Mouse (Mus musculus): Measurements from ENCODE around the gene Ccdc89. TPM values are rescaled to one million over a fixed set of nuclear protein-coding genes. Genes with fewer than 3 reads are reported as not detected.

The Ccdc89 gene
- total and polyA plus RNA-seq, 3 experiments: not detected

DNA sequence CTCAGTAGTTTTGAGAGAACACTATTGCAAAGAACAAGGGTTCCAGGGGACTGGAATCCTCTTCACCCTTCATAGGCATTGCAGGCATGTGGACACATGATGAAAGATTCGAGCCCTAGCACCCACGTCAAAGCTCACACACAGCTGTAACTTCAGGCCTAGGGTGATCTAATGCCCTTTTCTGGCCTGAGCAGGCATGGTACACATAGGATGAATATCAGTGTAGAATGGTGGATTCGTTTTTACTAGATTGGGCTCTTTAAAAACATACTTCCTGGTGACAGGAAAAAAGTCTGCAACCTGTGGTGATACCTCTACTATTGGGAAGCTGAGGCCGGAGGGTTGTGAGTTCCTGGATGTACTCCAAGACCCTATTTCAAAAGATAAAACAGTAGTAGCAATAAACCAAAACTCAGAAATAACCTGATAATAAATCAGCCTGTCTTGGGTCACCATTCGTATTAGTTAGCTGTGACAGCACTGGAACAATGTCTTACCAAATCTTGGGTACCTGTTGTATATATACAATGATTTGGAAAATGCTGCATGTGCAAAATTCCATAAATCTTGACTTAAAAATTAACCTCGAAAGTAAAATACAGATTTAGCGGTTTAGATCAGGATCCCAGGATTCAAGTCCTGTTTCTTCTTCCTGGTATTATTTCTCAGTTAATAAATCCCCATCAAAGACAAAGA, 29.9 kb downstream of the Ccdc89 start (continued):
- no peak for TF ChIP-seq GATA1 (IDR thresholded peaks at IDR 0.05; ENCODE audit: low read depth, low read length)
- TF ChIP-seq RCOR1 (IDR thresholded peaks at IDR 0.05; ENCODE audit: low read depth, low read length): peak; percentile 36
- TF ChIP-seq JUND (IDR thresholded peaks at IDR 0.05; ENCODE audit: low read depth, low read length): no peak
- no peak for TF ChIP-seq HCFC1 (IDR thresholded peaks at IDR 0.05; ENCODE audit: low read depth, low read length)
- TF ChIP-seq POLR2AphosphoS5 (IDR thresholded peaks at IDR 0.05; ENCODE audit: borderline replicate concordance, low read depth, low read length): no peak
- no peak for TF ChIP-seq ETS1 (IDR thresholded peaks at IDR 0.05; ENCODE audit: low read depth, low read length)
- TF ChIP-seq E2F4 (IDR thresholded peaks at IDR 0.05; ENCODE audit: borderline replicate concordance, low read depth, low read length): no peak
- TF ChIP-seq CHD1 (IDR thresholded peaks at IDR 0.05; ENCODE audit: low read depth, low read length): no peak
- TF ChIP-seq TBP (IDR thresholded peaks at IDR 0.05; ENCODE audit: low read depth, low read length): no peak

DNA sequence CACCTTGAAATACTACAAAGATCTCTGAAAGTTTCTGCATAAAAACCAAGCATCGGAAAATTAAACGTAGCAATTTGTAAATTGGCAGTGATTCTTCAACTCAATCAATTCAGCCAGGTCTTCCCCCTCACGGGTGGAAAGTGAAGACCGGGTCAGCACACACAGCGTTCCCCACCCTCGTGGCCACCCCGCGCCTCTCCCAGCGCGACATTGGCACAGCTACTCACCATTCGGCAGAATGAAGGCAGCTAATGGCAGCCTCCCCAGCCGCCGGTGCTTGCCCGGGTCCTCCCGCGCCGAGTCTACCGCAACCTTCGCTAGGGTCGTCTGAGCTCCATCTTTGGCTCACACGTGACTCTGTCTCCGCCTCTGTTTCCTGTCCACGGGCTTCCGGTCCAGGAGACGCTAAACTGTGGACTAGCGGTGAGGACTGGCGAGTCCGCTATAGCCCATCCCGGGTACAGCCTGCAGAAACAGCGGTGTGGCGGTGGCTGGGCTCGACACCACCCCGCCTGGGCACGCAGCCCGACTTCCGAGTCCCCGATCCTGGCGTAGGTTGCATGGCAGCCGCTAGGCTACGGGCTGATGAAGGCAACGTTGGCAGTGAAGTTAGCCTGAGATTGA, 30.6 kb downstream of the Ccdc89 start, which contains the start of gene Tmem126a:
Gene Tmem126a (minus strand): TSS at position 385 of the 624 bp plus-strand sequence.
- Histone ChIP-seq H3K4me3 (ENCODE audit: control insufficient read depth in 1 of 2, insufficient read depth in 1 of 2, low read depth in 2 of 2, low read length in 2 of 2) (peak within 1 kb of the TSS; percentile 62 to 78), H3K36me3 (ENCODE audit: control insufficient read depth in 1 of 2, insufficient read depth in 2 of 2, low read length in 2 of 2) (peaks cover 0 to 18% of the 10 kb centered on the region in 2 experiments; a peak in 3 of 4 replicates), H3K79me2 (ENCODE audit: control insufficient read depth, insufficient read depth, low read length, poor library complexity) (peaks cover 3% of the 10 kb centered on the region; the same call in 1 of the 2 replicates), H3K27me3 (ENCODE audit: control insufficient read depth in 1 of 2, insufficient read depth in 2 of 2, low read length in 2 of 2) (no peaks in the 10 kb centered on the region), H3K9me3 (replicated peaks; ENCODE audit: insufficient read depth, low read length) (no peaks in the 10 kb centered on the region), H3K4me1 (ENCODE audit: control insufficient read depth in 1 of 2, insufficient read depth in 2 of 2, low read length in 2 of 2) (peaks cover 2 to 3% of the 10 kb centered on the region in 2 experiments; a peak in 3 of 4 replicates), H3K27ac (ENCODE audit: control insufficient read depth, low read depth, low read length) (peak within 1 kb of the TSS; percentile 58), H3K9ac (ENCODE audit: control insufficient read depth, low read depth, low read length, poor library complexity, severe bottlenecking) (peak within 1 kb of the TSS; percentile 79)
- peak; percentile 90 for DNase-seq (ENCODE audit: low read depth, low spot score)
- TF ChIP-seq TBP (IDR thresholded peaks at IDR 0.05; ENCODE audit: low read depth, low read length) (peak; percentile 68), CHD1 (IDR thresholded peaks at IDR 0.05; ENCODE audit: low read depth, low read length) (0 out of 2 replicates have a peak, but pooled peaks have one; percentile 32), GABPA (IDR thresholded peaks at IDR 0.05; ENCODE audit: low read depth, low read length) (no peak), MAFK (IDR thresholded peaks at IDR 0.05; ENCODE audit: borderline replicate concordance, low read depth, low read length) (no peak; the same call in 1 of the 2 replicates), POLR2AphosphoS2 (IDR thresholded peaks at IDR 0.05; ENCODE audit: low read length) (peak; percentile 93), SMC3 (IDR thresholded peaks at IDR 0.05; ENCODE audit: low read depth, low read length) (no peak), EP300 (IDR thresholded peaks at IDR 0.05; ENCODE audit: low read depth in 1 of 2, low read length in 2 of 2) (no peak), POLR2AphosphoS5 (IDR thresholded peaks at IDR 0.05; ENCODE audit: borderline replicate concordance, low read depth, low read length) (no peak), ZNF384 (IDR thresholded peaks at IDR 0.05; ENCODE audit: low read depth, low read length) (no peak), POLR2A (IDR thresholded peaks at IDR 0.05; ENCODE audit: control insufficient read depth in 1 of 2, insufficient read depth in 1 of 2, low read depth in 1 of 2, low read length in 2 of 2, poor library complexity in 1 of 2) (peak; percentile 74 to 83), ZMIZ1 (IDR thresholded peaks at IDR 0.05; ENCODE audit: low read depth, low read length) (peak; percentile 84), USF2 (IDR thresholded peaks at IDR 0.05; ENCODE audit: borderline replicate concordance in 1 of 2, insufficient read depth in 1 of 2, low read depth in 1 of 2, low read length in 2 of 2) (peak; percentile 11 to 60; a peak in 2 of 4 replicates), UBTF (IDR thresholded peaks at IDR 0.05; ENCODE audit: borderline replicate concordance, insufficient read depth, low read depth, low read length) (no peak), ELF1 (IDR thresholded peaks at IDR 0.05; ENCODE audit: low read depth, low read length) (peak; percentile 63; the same call in 1 of the 2 replicates), SIN3A (IDR thresholded peaks at IDR 0.05; ENCODE audit: low read length) (peak; percentile 35), CHD2 (IDR thresholded peaks at IDR 0.05; ENCODE audit: low read length) (no peak; the same call in 1 of the 2 replicates), MXI1 (IDR thresholded peaks at IDR 0.05; ENCODE audit: low read depth, low read length) (peak; percentile 72), HCFC1 (IDR thresholded peaks at IDR 0.05; ENCODE audit: low read depth, low read length) (peak; percentile 73), E2F4 (IDR thresholded peaks at IDR 0.05; ENCODE audit: borderline replicate concordance, low read depth, low read length) (no peak), MAX (IDR thresholded peaks at IDR 0.05; ENCODE audit: low read length) (peak; percentile 79), RCOR1 (IDR thresholded peaks at IDR 0.05; ENCODE audit: low read depth, low read length) (0 out of 2 replicates have a peak, but pooled peaks have one; percentile 14), BHLHE40 (IDR thresholded peaks at IDR 0.05; ENCODE audit: borderline replicate concordance, low read depth, low read length) (peak; percentile 80), TAL1 (IDR thresholded peaks at IDR 0.05; ENCODE audit: low read length) (no peak), ZC3H11A (IDR thresholded peaks at IDR 0.05; ENCODE audit: low read depth, low read length) (no peak), RAD21 (IDR thresholded peaks at IDR 0.05; ENCODE audit: low read depth, low read length) (no peak), KAT2A (conservative IDR thresholded peaks at IDR 0.05; ENCODE audit: low read depth, low read length) (no peak), NRF1 (IDR thresholded peaks at IDR 0.05; ENCODE audit: insufficient read depth, low read depth, low read length, poor library complexity, severe bottlenecking) (no peak), MYC (IDR thresholded peaks at IDR 0.05; ENCODE audit: low read depth, low read length) (no peak)
